Mouse (Mus musculus) midbrain, embryonic 12.5 days (tissue): ENCODE measurements around the gene Wdr78. TPM values are rescaled to one million over a fixed set of nuclear protein-coding genes. Genes with fewer than 3 reads are reported as not detected.

Experiments used
- ATAC-seq: fragments of 200-750 bp; cut with Nextera tagmentation; 2 replicates; pipeline ENCODE4 v1.8.0; 2017; ENCODE audit warnings: low read depth, moderate TSS enrichment, moderate library complexity; ENCODE audit not compliant: low FRiP score
- H3K27ac ChIP-seq: fragments of 300-500 bp; sonication (generic); replicated peaks from 2 replicates; pipeline ENCODE4 v1.5.1; 2016; ENCODE audit warnings: mild to moderate bottlenecking
- H3K27me3 ChIP-seq: fragments of 300-500 bp; sonication (generic); 2 replicates; pipeline ENCODE4 v1.6.1; 2016; ENCODE audit warnings: mild to moderate bottlenecking
- H3K36me3 ChIP-seq: fragments of 300-500 bp; sonication (generic); 2 replicates; pipeline ENCODE4 v1.6.1; 2016
- H3K4me1 ChIP-seq: fragments of 300-500 bp; sonication (generic); 2 replicates; pipeline ENCODE4 v1.6.1; 2016
- H3K4me2 ChIP-seq: fragments of 300-500 bp; sonication (generic); replicated peaks from 2 replicates; pipeline ENCODE4 v1.6.1; 2016; ENCODE audit warnings: mild to moderate bottlenecking, moderate library complexity
- H3K4me3 ChIP-seq: fragments of 300-500 bp; sonication (generic); 2 replicates; pipeline ENCODE4 v1.5.1; 2016; ENCODE audit warnings: mild to moderate bottlenecking
- H3K9ac ChIP-seq: fragments of 300-500 bp; sonication (generic); replicated peaks from 2 replicates; pipeline ENCODE4 v1.6.1; 2016; ENCODE audit warnings: mild to moderate bottlenecking, moderate library complexity
- H3K9me3 ChIP-seq: fragments of 300-500 bp; sonication (generic); 2 replicates; pipeline ENCODE4 v1.6.1; 2016; ENCODE audit warnings: mild to moderate bottlenecking
- WGBS: fragments of 180-500 bp; shearing (Covaris S2); methylation state at CpG from one replicate; pipeline ENCODE4 v1.1.7; 2016; 5-methylcytosine and 5-hydroxymethylcytosine counted together
- polyA plus RNA-seq: library from polyadenylated mRNA; unstranded; fragments of >200 nt; fragmentation: Nextera tagmentation; extraction: Ambion mirVana; gene quantifications from 2 replicates; pipeline ENCODE4 v1.2.1, GENCODE M21; 2016

The Wdr78 gene
- polyA plus RNA-seq, 1 experiment from 2014 or later: 5.9 TPM

- H3K4me1 ChIP-seq: peaks cover 32% of the 10 kb centered on the region
- H3K4me3 ChIP-seq: peak overlapping the region; percentile 94
- H3K36me3 ChIP-seq: peaks cover 5% of the 10 kb centered on the region; the same call in 1 of the 2 replicates
- WGBS: under 1% methylated on average over 68 of the region's 111 CpGs
- H3K4me2 ChIP-seq: peak overlapping the region; percentile 70
- H3K9me3 ChIP-seq: no peaks in the 10 kb centered on the region
- ATAC-seq: peak; percentile 58
- peaks cover 4% of the 10 kb centered on the region; the same call in 1 of the 2 replicates for H3K27me3 ChIP-seq
- peak overlapping the region; percentile 84 for H3K9ac ChIP-seq
- peak overlapping the region; percentile 87 for H3K27ac ChIP-seq
These were observed 5.1 kb upstream of the Wdr78 start for GRCm38 (mm10) chr4:103119229-103120027.

- under 1% methylated on average over 15 of the region's 15 CpGs for WGBS
- H3K36me3 ChIP-seq: peaks cover 5% of the 10 kb centered on the region; the same call in 1 of the 2 replicates
- peaks cover 4% of the 10 kb centered on the region; the same call in 1 of the 2 replicates for H3K27me3 ChIP-seq
- H3K4me3 ChIP-seq: peak overlapping the region; percentile 94
- ATAC-seq: no peak
- H3K9me3 ChIP-seq: no peaks in the 10 kb centered on the region
- H3K4me2 ChIP-seq: peak overlapping the region; percentile 70
- peaks cover 32% of the 10 kb centered on the region for H3K4me1 ChIP-seq
- H3K27ac ChIP-seq: peak overlapping the region; percentile 87
- peak overlapping the region; percentile 84 for H3K9ac ChIP-seq
These were observed 4.5 kb upstream of the Wdr78 start for GRCm38 (mm10) chr4:103118888-103119228.

GRCm38 (mm10) chr4:103113402-103113801 lies 953 bp downstream of the Wdr78 start:
- Histone ChIP-seq H3K4me3 (peak overlapping the region; percentile 80), H3K4me2 (peak overlapping the region; percentile 69), H3K27me3 (peaks cover 4% of the 10 kb centered on the region; the same call in 1 of the 2 replicates), H3K9ac (peak overlapping the region; percentile 81), H3K27ac (peak overlapping the region; percentile 100), H3K9me3 (no peaks in the 10 kb centered on the region), H3K4me1 (peaks cover 30% of the 10 kb centered on the region), H3K36me3 (peaks cover 5% of the 10 kb centered on the region; the same call in 1 of the 2 replicates)
- ATAC-seq: no peak
- 9% methylated on average over 11 of the region's 11 CpGs for WGBS

- Histone ChIP-seq H3K27ac (no peak overlapping the region), H3K27me3 (peaks cover 4% of the 10 kb centered on the region; the same call in 1 of the 2 replicates), H3K9ac (no peak overlapping the region), H3K9me3 (no peaks in the 10 kb centered on the region), H3K36me3 (peaks cover 5% of the 10 kb centered on the region; the same call in 1 of the 2 replicates), H3K4me1 (peaks cover 30% of the 10 kb centered on the region), H3K4me3 (peak overlapping the region; percentile 80), H3K4me2 (peak overlapping the region; percentile 69)
- WGBS: 73% methylated on average over 7 of the region's 7 CpGs
- ATAC-seq: no peak
These were observed 1.7 kb downstream of the Wdr78 start for GRCm38 (mm10) chr4:103112651-103113050.

- Histone ChIP-seq H3K9ac (no peak overlapping the region), H3K36me3 (no peaks in the 10 kb centered on the region; the same call in 1 of the 2 replicates), H3K9me3 (no peaks in the 10 kb centered on the region), H3K4me3 (no peak overlapping the region), H3K27ac (no peak overlapping the region), H3K4me2 (no peak overlapping the region), H3K4me1 (no peaks in the 10 kb centered on the region), H3K27me3 (no peaks in the 10 kb centered on the region)
- ATAC-seq: no peak
- WGBS: 92% methylated on average over 5 of the region's 5 CpGs
These were observed 15.8 kb downstream of the Wdr78 start for GRCm38 (mm10) chr4:103098532-103098931.

- WGBS: 90% methylated on average over 8 of the region's 8 CpGs
- Histone ChIP-seq H3K36me3 (no peaks in the 10 kb centered on the region), H3K27me3 (no peaks in the 10 kb centered on the region), H3K4me1 (no peaks in the 10 kb centered on the region), H3K4me3 (no peak overlapping the region), H3K27ac (no peak overlapping the region), H3K4me2 (no peak overlapping the region), H3K9ac (no peak overlapping the region), H3K9me3 (no peaks in the 10 kb centered on the region)
- no peak for ATAC-seq
These were observed 18.4 kb downstream of the Wdr78 start for GRCm38 (mm10) chr4:103095921-103096320.

GRCm38 (mm10) chr4:103085237-103085636 lies 29.1 kb downstream of the Wdr78 start:
- 93% methylated on average over 5 of the region's 5 CpGs for WGBS
- Histone ChIP-seq H3K9ac (no peak overlapping the region), H3K36me3 (peaks cover 2% of the 10 kb centered on the region; the same call in 1 of the 2 replicates), H3K4me1 (no peaks in the 10 kb centered on the region), H3K27ac (no peak overlapping the region), H3K9me3 (no peaks in the 10 kb centered on the region), H3K4me2 (no peak overlapping the region), H3K4me3 (no peak overlapping the region), H3K27me3 (no peaks in the 10 kb centered on the region)
- ATAC-seq: no peak

- Histone ChIP-seq H3K36me3 (no peaks in the 10 kb centered on the region), H3K4me3 (no peak overlapping the region), H3K9me3 (no peaks in the 10 kb centered on the region), H3K27me3 (no peaks in the 10 kb centered on the region), H3K4me1 (peaks cover 6% of the 10 kb centered on the region; the same call in 1 of the 2 replicates), H3K27ac (no peak overlapping the region), H3K4me2 (no peak overlapping the region), H3K9ac (no peak overlapping the region)
- WGBS: 70% methylated on average over 3 of the region's 3 CpGs
- ATAC-seq: no peak
These were observed 43.7 kb downstream of the Wdr78 start for GRCm38 (mm10) chr4:103070631-103071030.

- H3K9ac ChIP-seq: no peak overlapping the region
- no peaks in the 10 kb centered on the region for H3K9me3 ChIP-seq
- H3K4me3 ChIP-seq: no peak overlapping the region
- H3K27ac ChIP-seq: no peak overlapping the region
- no peaks in the 10 kb centered on the region for H3K36me3 ChIP-seq
- H3K4me1 ChIP-seq: peaks cover 6% of the 10 kb centered on the region; the same call in 1 of the 2 replicates
- 36% methylated on average over 6 of the region's 6 CpGs for WGBS
- no peak for ATAC-seq
- H3K4me2 ChIP-seq: no peak overlapping the region
- no peaks in the 10 kb centered on the region for H3K27me3 ChIP-seq
These were observed 46.3 kb downstream of the Wdr78 start for GRCm38 (mm10) chr4:103067906-103068655.

- H3K4me2 ChIP-seq: no peak overlapping the region
- peaks cover 6% of the 10 kb centered on the region; the same call in 1 of the 2 replicates for H3K4me1 ChIP-seq
- no peak for ATAC-seq
- no peaks in the 10 kb centered on the region for H3K27me3 ChIP-seq
- H3K27ac ChIP-seq: no peak overlapping the region
- H3K4me3 ChIP-seq: no peak overlapping the region
- no peaks in the 10 kb centered on the region for H3K36me3 ChIP-seq
- no peaks in the 10 kb centered on the region for H3K9me3 ChIP-seq
- WGBS: 89% methylated on average over 5 of the region's 5 CpGs
- H3K9ac ChIP-seq: no peak overlapping the region
These were observed 49.4 kb downstream of the Wdr78 start for GRCm38 (mm10) chr4:103064976-103065375.

- ATAC-seq: no peak
- Histone ChIP-seq H3K27me3 (no peaks in the 10 kb centered on the region), H3K36me3 (peaks cover 2% of the 10 kb centered on the region; the same call in 1 of the 2 replicates), H3K4me2 (no peak overlapping the region), H3K27ac (no peak overlapping the region), H3K9ac (no peak overlapping the region), H3K4me3 (no peak overlapping the region), H3K4me1 (peaks cover 6% of the 10 kb centered on the region; the same call in 1 of the 2 replicates), H3K9me3 (no peaks in the 10 kb centered on the region)
- WGBS: 76% methylated on average over 2 of the region's 2 CpGs
These were observed 49.9 kb downstream of the Wdr78 start for GRCm38 (mm10) chr4:103064421-103064820.

GRCm38 (mm10) chr4:103056909-103057308 lies 57.4 kb downstream of the Wdr78 start:
- Histone ChIP-seq H3K9me3 (no peaks in the 10 kb centered on the region), H3K4me1 (no peaks in the 10 kb centered on the region), H3K27ac (no peak overlapping the region), H3K36me3 (peaks cover 7% of the 10 kb centered on the region; the same call in 1 of the 2 replicates), H3K4me2 (no peak overlapping the region), H3K9ac (no peak overlapping the region), H3K27me3 (no peaks in the 10 kb centered on the region), H3K4me3 (no peak overlapping the region)
- no peak for ATAC-seq
- WGBS: 88% methylated on average over 5 of the region's 5 CpGs
